Mouse (Mus musculus) CD4-positive, CD25-positive, alpha-beta regulatory T cell, adult 2 months (primary cell): Measurements from ENCODE around the gene Ackr2.

Experiments
- DNase-seq: peaks from one replicate; pipeline ENCODE4 v3.0.0-alpha.2; 2012; ENCODE audit warnings: low read depth, low spot score

Gene Ackr2

DNA sequence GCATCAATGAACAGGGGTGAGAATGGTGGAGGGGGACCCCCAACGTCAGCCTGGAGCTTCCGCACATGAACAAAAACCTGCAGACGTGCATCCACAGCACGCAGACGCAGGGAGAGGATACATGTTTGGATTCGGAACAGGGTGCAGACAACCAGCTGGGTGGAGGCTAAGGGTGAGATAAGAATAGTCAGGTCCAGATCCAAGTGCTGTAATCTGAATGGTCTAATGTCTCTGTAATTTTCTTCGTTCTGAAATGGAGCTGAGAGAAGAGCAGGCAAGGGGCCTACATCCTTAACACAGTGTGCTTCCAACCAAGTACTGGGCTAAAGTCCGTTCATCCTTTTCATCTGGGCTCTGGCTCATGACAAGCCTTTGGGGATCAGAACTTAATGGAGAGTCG, 6.9 kb upstream of the Ackr2 start:
- no peak for DNase-seq

DNA sequence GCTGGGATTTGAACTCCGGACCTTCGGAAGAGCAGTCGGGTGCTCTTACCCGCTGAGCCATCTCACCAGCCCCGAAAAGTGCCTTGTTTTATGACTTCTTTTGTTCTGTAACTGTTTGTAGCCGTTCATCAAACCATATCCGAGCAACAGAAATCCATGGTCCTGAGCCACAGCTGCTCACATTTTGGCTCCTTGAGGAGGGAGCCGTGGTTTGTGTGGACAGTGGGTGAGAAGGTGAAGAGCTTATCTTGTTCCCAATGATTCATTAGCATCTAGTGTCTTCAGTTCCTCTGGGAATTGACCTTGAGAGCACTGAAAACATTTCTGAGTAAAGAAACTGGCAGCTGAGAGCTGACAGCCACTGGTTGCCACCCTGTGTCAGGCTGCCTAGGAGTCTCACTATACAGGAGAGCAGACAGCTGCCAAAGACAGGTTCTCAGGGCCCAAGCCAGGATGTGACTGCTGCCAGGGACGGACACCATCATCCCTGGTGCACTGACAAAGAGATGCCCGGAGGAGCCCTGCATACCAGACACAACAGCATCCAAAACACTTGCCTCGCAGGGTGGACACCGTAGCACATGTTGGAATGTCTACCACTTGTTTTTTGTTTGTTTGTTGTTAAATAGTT, 6.0 kb upstream of the Ackr2 start:
- DNase-seq, result no peak

DNA sequence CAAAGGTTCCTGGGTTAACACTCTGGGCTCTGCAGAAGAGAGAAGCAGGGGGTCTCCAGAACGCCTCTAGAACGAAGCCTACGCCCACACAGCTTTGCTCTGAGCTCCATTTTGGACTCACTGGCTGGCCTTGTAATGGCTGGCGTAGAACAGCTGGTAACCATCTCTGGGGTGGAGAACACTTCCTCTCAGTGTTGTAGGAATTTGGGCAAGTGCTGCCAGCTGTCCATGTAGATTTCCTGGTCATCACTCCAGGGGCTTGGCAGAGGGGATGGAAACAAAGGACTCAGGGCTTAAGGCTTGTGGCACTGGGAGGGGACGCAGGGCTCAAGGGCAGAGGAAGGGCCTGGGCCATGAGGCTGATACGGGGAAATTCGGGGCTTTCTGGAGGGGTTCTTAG, 3.7 kb upstream of the Ackr2 start:
- DNase-seq, result no peak

DNA sequence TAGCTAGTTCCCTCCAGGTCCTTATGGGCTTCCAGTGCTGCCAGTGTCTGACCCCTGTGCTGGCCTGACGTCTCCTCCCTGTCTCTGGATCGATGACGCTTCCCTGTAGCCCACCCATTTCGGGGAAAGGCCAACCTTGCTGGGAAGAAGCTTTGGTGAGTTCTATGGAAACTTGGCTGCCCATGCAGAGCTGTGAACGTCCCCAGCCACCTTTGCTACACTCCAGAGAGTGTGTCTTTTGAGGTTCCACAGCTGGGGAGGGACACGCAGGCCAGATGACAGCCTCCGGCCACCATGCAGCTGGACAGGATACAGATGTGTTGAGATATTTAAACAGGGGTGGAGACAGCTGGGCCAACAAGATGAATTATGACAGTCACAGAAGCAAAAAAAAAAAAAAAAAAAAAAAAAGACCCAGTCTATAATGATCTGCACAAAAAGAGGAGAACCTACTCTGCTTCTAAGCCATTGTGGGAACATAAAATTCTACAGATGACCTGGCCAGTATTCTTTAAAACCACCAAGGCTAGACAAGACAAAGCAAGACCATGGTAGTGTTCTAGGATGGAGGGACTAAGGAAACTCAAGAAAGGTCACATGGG, 2.7 kb upstream of the Ackr2 start:
- no peak for DNase-seq

DNA sequence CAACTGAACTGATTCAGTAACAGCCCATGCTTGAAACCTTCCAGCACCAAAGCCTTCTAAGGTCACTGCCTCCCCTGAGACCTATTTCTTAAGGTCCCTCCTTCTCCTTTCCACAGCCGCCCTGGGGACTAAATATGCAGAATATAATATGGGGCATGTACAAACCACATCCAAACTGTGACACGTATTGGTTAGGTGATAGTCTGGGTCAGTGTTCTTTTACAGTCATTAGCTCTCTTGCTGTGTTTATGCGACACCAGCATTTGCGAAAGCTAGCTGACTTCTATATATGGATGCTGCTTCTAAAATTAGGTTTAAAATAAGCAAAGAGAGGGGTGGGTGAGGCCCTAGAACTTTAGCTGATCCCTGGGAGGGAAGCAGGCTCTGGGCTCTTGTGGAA, 1.3 kb upstream of the Ackr2 start:
- DNase-seq, result no peak

DNA sequence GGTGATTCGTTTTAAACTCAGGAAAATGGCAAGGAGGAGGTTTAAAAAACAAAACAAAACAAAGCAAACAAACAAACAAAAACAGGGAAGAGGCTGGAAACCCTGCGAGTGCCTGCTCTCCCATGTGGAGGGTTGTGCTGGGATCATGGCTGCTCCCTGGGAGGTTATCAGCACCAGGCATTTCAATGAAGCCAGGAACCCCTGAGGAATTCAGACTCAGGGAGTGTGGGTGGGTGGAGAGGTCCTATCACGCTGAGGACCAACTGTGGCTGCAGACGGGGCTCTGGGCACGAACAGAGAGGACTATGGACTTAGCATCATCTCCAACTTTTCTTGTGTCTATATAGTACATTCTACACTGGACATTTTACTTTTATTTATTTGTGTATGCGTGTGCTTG, 1.2 kb downstream of the Ackr2 start:
- DNase-seq, result no peak

DNA sequence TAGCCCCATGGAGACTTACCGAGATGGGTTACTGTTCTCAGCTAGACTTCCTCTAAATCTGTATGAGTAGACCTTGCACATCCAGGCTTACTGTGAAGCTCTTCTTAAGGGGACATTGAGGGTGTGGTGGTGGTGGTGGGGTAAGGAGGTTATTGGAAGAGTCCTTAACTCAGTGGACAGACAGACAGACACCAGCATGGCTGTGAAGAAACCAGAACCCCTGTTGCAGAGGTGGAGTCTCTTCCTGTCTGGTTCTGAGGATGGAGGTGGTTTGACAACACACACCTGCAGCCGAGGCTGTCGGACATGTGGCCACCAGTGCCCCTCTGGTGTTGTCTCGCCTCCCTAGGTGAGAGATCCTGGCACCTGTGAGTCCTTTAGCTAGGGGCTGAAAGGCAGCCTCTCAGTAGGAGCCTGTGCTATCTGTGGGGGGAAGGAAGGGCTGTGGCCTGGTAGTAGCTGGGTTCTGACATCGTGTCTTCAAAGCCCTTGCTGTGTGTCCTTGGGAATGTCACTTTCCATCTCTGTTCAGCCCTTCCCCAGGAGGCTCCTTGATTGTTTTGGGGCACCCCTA, 2.2 kb downstream of the Ackr2 start:
- no peak for DNase-seq

DNA sequence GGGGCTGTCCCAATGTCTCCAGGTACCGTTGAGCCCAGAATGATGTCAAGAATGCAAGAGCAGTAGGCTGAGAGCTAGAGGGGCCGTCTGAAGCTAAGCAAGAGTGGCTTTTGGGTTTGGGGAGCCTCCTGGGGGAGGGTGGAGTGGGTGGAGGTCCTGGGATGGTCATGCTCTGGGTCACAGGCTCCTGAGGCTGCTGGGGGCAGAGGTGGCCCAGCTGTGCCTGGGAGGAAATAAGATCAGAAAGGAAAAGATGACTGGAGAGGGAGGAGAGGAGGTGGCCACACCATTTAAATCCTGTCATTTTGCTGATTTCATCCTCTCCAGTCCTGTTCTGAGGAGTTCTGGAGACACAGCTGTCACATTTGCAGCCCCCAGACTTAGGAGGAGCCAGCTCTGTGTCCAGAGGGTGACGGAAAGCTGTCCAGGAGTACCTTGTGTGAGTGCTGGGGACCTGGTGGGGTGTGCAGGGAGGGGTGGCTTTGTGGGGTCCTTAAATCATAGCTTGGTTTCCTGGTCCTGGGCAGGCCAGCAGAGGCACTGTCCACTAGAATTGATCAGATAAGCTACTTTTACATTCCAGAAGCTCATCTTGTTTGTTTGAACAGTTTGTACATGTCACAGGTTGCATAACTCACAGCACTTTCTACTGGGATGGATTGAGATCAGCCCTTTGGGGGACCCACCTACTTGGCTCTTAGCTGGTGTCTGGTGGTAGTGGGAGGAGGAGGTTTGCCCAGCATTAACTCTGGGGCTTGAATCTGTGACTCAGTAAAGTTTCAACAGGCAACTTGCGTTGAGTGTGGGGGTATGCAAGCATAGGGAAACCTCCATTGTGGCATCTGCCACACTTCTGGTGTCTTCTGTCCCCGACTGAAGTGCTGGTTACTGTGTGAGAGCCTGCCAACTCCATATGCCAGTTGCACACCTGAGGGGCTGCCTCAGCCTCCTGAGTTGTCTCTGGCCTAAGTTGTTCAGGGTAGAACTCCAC, 3.9 kb downstream of the Ackr2 start:
- DNase-seq, result no peak

DNA sequence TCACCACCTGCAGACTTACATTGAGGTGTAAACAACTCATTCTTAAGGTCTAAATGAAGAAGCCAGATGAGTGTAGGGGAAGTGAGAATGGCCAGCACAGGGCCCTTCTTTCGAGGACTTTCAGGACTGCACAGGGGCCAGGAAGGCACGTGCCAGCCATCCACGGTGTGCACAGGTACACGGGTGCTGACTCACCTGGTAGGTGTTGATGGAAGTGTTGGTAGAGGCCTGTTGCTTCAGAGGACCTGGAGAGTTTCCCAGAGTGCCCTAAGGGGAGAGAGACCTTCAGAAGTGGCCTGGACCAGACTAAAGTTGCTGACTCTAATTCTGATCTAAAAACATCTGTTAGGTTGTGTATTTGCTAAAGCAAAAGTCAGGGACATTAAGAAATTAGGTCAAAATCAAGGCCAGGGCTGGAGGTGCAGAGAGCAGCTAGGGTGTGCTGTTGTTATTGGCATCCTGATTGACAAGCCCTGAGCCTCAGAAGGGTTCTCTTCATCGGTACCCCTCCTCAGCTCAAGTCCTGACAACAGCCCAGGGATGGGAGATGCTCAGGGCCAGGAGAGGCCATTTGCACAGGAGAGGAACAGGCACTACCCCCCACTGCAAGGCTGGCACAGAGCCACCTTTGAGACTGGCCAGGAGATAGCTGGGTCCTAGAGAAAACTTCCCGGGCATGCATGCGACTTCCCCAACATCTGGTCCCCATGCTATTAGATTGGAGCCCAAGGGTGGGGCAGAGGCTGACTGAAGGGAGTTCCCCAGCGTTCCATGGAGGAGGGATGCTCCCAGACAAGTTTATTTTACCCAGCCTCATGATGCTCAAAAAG, 5.5 kb downstream of the Ackr2 start:
- no peak for DNase-seq

DNA sequence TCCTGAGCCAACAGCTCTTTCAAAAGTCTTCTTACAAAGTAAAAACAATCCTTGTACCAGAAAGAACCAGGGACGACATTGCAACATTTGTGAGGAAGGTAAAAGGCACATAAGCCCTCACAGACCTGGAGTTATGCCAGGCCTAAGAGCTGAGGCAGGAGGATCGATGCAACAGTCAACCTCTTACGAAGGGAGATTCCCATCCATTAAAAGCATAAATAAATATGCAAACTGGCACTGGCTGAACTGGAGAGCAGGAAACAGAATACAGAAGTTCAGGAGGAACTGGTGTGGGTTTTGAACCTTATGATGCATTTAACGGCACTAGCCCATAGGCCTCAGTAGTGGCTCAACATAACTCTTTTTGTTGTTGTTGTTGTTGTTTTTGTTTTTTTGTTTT, 6.2 kb downstream of the Ackr2 start:
- no peak for DNase-seq

DNA sequence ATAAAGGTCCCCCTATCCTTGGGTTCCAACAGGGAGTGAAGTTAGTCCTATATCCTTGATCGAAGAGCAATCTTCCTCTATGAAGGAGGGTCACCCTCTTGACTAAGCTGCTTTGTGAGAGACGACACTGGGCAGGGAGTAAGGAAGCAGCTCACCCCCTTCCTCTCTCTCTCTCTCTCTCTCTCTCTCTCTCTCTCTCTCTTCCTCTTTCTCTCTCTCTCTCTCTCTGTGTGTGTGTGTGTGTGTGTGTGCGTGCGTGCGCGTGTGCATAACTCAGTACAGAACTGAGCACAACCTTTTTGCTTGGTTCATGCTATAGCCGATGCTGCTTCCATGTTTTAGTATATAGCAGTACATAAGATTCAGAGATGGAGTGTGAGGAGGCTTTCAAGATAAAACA, 6.8 kb downstream of the Ackr2 start:
- no peak for DNase-seq

DNA sequence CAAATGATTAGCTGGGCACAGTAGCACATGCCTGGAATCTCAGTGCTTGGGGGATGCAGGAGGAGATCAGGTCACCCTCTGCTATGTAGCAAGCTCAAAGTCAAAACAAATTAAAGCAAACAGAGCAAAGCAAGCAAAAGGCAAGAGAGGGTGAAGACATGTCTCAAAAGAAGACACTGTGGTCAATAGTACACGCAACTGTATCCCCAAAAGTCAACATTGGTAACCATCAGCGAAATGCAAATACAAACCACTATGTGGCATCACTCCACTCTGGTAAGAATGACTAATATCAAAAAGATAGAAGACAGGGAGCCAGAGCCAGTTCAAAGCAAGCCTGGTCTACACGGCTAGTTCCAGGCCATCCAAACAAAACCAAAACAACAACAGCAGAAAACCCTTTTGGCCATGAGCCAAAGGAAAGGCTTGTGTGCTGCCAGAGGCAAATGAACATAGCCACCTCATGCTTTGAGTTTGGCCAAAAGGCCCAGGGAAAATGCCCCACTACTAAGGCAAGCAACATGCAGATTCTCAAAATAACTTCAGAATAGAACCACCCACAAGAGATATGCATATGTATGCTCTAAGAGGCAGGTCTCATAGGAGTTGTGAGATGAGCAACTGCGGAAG, 7.5 kb downstream of the Ackr2 start:
- no peak for DNase-seq

DNA sequence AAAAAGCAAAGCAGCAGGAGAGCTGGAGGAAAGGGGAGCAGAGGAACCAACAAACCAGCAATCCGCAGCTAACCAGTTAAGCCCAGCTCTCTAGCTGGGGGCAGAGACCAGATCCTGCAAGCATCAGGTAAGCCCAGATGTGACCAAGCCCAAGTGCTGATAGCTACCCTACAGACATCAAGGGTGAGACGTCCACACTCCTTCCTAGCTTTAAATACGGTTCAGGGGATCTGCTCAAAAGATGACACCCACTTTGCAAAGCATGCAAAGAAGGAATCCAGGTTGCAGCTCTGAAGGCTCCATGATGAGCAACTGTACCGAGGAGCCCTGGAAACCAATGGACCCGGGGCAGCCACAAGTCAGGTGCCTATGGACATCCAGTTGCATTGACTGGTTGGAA, 8.3 kb downstream of the Ackr2 start:
- no peak for DNase-seq

DNA sequence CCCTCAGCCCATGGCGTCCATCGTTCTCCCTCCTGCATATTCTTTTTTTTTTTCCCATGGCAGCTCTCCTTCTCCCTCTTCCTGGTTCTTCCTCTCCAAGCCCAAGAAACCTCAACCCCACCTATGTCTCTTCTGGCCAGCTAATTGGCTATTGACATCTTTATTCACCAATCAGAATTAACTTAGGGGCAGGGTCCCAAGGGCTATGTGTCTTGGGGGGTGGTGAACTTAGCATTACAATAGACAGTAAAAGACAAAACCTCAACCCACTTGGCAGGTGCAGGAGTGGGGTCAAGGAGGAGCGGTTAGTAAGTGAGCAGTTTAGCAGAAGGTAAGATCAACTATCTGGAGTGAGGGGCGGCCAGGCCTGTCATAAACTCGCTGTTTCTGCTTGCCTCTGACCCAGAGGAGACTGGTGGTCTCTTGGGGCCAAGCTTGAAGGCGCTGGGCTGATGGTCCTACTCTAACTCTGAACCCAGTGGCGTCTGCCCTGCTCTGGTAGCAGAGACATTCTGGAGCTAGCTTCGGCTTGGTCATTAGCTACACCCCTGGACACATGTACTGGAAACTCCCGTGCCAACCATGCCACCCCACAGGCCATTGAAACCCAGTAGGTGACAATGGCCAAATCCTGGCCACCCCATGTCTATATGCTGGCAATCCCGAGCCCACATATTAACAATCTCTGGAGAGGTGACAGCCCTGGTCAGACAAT, 9.4 kb downstream of the Ackr2 start:
- DNase-seq, result no peak

DNA sequence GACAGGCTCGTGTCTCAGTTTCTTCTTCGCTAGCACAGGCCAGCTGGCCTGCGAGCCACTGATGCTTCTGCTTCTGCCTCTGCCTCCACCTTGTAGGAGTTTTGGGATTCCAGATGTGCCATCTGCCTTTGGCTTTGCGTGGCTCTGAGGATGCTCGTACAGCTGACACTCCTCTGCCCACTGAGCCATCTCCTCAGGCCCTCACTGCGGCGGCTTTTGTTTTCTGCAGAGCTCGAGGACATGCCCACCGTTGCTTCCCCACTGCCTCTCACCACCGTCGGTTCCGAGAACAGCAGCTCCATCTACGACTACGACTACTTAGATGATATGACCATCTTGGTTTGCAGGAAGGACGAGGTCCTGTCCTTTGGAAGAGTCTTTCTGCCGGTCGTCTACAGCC, 10.2 kb downstream of the Ackr2 start:
- DNase-seq, result no peak

DNA sequence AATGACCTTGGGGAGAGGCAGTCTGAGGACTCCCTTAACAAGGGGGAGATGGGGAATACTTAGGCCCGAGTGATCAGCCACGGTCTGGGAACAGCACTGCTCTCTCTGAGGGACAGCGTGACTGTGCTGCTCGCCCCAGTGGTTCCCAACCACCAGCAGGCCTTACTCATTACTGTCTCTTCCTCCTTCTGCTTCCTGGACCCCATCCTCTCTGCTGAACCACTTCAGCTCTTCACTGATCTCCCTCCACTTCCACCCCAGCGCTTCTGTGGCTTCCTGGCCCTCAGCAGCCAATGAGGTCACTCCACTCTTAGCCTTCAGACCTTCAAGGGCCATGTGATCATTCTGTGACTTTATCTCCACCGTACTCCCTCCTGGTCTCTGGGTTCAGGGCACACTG, 11.5 kb downstream of the Ackr2 start:
- no peak for DNase-seq

DNA sequence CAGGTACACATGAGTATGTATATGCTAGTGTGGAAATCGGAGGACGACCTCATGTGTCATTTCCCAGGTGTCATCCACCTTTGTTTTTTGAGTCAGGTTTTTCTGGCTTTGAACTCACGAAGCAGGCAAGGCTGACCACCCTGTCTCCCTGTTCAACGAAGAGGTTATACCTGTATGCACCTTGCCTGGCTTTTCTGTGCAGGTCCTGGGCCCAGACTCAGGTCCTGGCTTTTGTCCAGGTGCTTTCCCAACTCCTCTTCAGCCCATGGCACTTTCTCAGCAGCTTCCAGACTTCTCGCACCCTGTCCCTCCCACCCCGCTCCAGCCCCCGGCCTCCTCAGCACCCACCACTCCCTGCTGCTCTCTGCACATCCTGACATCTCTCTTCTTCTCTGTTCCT, 13.0 kb downstream of the Ackr2 start:
- no peak for DNase-seq

DNA sequence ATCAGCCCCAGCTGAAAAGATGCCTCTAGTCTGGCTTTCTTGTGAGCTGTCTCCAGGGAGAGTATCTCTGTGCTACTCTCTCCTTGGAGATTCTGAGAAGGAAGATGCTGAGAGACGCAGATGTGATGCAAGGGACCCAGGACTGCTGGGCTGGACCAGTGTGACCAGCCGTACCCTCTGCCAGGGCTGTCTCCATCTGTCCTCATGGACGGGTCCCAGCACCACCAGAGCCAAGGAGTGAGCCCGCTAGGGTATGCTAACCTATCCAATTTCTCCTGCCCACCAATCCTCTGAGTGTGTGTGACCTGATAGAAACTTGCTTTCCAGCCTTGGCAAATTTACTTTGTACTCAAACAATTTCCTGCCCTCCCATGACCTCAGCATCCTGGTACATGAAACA, 14.6 kb downstream of the Ackr2 start:
- no peak for DNase-seq

DNA sequence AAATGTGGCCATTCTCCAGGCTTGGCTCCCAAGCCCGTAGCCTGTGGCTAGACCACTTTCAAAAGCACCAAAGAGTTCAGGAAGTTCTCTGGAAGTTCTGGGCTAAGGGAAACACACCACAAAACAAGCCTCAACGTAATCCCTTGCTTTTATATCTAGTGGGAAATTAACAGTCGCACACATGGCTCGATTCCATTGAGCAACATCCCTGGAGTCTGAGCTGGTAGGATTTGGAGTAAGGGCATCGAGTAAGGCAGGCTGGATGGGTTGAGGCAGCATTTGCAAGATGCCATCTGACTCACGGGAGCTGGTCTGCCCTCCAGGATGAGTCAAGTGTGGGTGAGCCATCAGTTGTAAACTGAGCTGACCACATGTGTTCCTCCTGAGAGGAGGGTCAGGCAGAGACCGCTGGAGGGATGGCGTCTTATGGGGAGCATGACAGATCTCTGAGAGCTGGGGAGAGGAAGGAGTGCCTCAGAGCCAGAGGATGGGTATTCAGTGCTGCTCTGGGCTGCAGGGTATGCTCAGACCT, 16.1 kb downstream of the Ackr2 start:
- DNase-seq, result no peak

DNA sequence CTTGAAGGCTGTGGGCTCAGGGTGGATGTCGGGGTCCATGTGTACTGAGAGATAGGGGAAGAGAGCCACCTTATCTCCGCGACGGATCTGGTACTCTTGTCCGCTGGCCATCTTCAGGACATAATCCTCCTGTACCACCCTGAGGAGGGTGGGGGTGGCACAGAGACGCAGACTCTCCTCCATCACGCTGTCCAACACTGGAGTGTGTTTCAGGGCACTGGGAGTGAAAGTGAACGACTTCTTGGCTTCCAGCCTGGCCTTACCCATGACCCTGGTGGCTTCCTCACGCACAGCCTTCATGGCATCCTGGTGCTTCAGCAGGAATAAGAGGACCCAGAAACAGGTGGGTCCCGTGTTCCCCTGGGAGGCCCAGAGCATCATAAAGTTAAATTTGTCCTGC, 16.9 kb downstream of the Ackr2 start:
- DNase-seq, result no peak
